Mouse (Mus musculus): ENCODE data around the gene Hira. TPM values are rescaled to one million over a fixed set of nuclear protein-coding genes. Genes with fewer than 3 reads are reported as not detected.
"Not testable (repeated sequence)": the region's sequence is repeated elsewhere in the genome, so short reads cannot be mapped to it uniquely, and the experiment has no call there.

The Hira gene
- polyA plus RNA-seq, 1 experiment from 2014 or later, result 14.9 TPM

DNA sequence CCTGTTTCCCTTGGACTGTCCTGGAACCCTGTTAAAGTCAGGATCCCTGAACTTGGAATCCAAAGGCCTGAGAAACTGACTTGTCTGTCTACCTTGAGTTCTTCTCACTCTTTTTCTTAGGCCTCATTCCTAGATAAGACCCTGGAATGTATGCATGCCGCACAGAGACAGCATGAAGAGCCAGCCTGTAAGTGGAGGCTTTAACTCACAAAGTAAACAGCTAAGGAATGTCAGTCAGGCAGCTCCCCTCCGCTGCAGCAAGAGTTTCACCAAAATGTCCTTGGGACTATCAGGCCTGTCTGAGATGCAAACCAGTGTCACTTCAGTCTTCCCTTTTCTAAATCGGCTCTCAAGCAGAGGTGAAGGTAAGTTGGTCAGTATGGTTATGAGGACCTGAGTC, 94.0 kb downstream of the Hira start:
- DNase-seq (ENCODE audit: low spot score) (no peak), ATAC-seq (replicated peaks; ENCODE audit: insufficient number of reproducible peaks, low FRiP score, low TSS enrichment, low read depth) (no peak)
- Histone ChIP-seq H3K4me1 (ENCODE audit: control insufficient read depth, insufficient read depth, low read length) (no peaks in the 10 kb centered on the region), H3K27me3 (ENCODE audit: control insufficient read depth, insufficient read depth, low read length) (no peaks in the 10 kb centered on the region), H3K9me3 (replicated peaks; ENCODE audit: control insufficient read depth, low read length) (no peaks in the 10 kb centered on the region), H3K4me2 (ENCODE audit: low read depth, low read length) (no peak overlapping the region), H3K27ac (replicated peaks; ENCODE audit: low read depth, low read length) (no peak overlapping the region), H3K9ac (replicated peaks; ENCODE audit: low read length) (no peak overlapping the region), H3K4me3 (ENCODE audit: low read depth, low read length) (no peak overlapping the region), H3K36me3 (replicated peaks; ENCODE audit: control insufficient read depth, insufficient read depth, low read depth, low read length) (no peaks in the 10 kb centered on the region)
- 67% methylated on average over 3 of the region's 3 CpGs for WGBS

DNA sequence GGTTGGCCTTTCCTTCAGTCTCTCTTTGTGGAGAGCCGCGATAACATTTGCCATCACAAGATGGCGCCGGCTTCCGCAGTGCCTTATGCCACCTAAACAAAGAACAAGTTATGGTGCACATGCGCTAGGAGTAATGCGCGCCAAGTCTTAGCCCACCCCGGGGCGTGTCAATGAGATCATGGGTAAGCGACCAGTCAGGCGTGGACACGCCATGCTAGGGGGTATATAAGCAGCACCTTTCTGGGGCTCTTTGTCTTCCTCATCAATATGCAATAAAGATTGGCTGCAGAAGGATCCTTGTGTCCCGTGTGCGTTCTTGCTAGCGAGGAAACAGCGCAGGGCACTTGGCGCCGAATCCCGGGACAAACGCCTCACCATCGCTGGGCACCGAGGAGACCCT, 98.8 kb downstream of the Hira start:
- not testable (repeated sequence) for H3K4me1 ChIP-seq (ENCODE audit: control insufficient read depth, insufficient read depth, low read length); DNase-seq (ENCODE audit: low spot score); H3K27me3 ChIP-seq (ENCODE audit: control insufficient read depth, insufficient read depth, low read length); H3K36me3 ChIP-seq (replicated peaks; ENCODE audit: control insufficient read depth, insufficient read depth, low read depth, low read length); H3K9ac ChIP-seq (replicated peaks; ENCODE audit: low read length); ATAC-seq (replicated peaks; ENCODE audit: insufficient number of reproducible peaks, low FRiP score, low TSS enrichment, low read depth); H3K27ac ChIP-seq (replicated peaks; ENCODE audit: low read depth, low read length); H3K4me2 ChIP-seq (ENCODE audit: low read depth, low read length); H3K4me3 ChIP-seq (ENCODE audit: low read depth, low read length); H3K9me3 ChIP-seq (replicated peaks; ENCODE audit: control insufficient read depth, low read length)
- WGBS, result 84% methylated on average over 23 of the region's 23 CpGs

DNA sequence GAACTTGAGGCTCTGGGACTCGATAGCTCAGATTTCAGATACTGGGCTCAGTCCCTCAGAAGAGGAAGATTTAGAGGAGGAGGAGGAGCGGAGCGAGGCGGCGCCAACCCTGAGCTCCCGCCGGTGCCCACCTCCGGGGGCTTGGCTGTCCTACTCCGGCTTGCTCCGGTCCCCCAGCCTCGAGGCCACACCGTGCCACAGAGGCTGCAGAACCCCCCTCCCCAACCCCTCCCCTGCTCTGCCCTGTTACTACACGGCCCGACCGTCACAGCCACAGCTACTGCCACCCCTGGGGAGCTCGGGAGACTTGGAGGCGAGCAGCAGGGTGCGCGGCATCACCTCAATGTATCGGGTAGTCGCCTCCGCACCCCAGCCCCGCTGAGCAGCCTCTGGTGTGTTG, 99.5 kb downstream of the Hira start:
- Histone ChIP-seq H3K4me3 (ENCODE audit: low read depth, low read length) (no peak overlapping the region), H3K9ac (replicated peaks; ENCODE audit: low read length) (no peak overlapping the region), H3K27me3 (ENCODE audit: control insufficient read depth, insufficient read depth, low read length) (no peaks in the 10 kb centered on the region), H3K27ac (replicated peaks; ENCODE audit: low read depth, low read length) (no peak overlapping the region), H3K4me2 (ENCODE audit: low read depth, low read length) (peak overlapping the region; percentile 21; the same call in 1 of the 2 replicates), H3K36me3 (replicated peaks; ENCODE audit: control insufficient read depth, insufficient read depth, low read depth, low read length) (no peaks in the 10 kb centered on the region), H3K9me3 (replicated peaks; ENCODE audit: control insufficient read depth, low read length) (no peaks in the 10 kb centered on the region), H3K4me1 (ENCODE audit: control insufficient read depth, insufficient read depth, low read length) (no peaks in the 10 kb centered on the region)
- no peak for ATAC-seq (replicated peaks; ENCODE audit: insufficient number of reproducible peaks, low FRiP score, low TSS enrichment, low read depth)
- no peak for DNase-seq (ENCODE audit: low spot score)
- WGBS, result 74% methylated on average over 14 of the region's 23 CpGs

DNA sequence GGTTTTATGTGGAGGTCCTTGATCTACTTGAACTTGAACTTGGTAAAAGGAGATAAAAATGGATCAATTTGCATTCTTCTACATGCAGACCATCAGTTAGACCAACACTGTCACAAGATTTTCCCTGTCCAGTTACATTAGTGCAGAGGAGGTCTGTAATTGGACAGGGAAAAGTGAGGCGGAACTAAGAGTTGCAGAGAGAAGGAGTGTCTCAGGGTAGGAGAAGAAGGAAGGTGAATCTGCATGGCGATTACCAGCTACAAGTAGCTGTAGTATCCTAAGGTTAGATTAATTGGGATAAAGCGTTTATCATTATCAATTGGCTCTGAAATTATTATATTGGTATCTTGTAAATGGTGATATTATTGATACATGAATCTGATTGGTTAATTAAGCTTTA, 109.5 kb downstream of the Hira start:
- DNase-seq (ENCODE audit: low spot score), result no peak
- WGBS, result 90% methylated on average over 3 of the region's 3 CpGs

DNA sequence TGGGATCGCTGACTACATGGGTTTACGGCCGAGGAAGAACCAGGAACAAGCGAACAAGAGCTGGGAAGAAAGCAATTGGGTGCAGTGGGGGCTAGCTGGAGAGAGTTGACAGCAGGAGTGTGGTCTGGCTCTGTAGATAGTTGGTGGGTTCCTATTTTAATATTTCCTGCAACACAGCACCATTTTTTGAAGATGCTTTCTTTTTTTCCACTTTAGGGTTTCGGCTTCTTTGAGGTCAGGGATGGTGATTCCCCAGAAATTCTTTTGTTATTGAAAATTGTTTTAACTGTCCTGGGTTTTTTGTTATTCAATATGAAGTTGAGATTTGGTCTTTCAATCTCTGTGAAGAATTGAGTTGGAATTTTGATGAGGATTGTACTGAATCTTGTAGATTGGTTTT, 110.0 kb downstream of the Hira start:
- Histone ChIP-seq H3K9me3 (replicated peaks; ENCODE audit: control insufficient read depth, low read length) (no peaks in the 10 kb centered on the region), H3K27me3 (ENCODE audit: control insufficient read depth, insufficient read depth, low read length) (no peaks in the 10 kb centered on the region), H3K4me2 (ENCODE audit: low read depth, low read length) (no peak overlapping the region), H3K4me3 (ENCODE audit: low read depth, low read length) (no peak overlapping the region), H3K27ac (replicated peaks; ENCODE audit: low read depth, low read length) (no peak overlapping the region), H3K4me1 (ENCODE audit: control insufficient read depth, insufficient read depth, low read length) (no peaks in the 10 kb centered on the region), H3K9ac (replicated peaks; ENCODE audit: low read length) (no peak overlapping the region), H3K36me3 (replicated peaks; ENCODE audit: control insufficient read depth, insufficient read depth, low read depth, low read length) (no peaks in the 10 kb centered on the region)
- ATAC-seq (replicated peaks; ENCODE audit: insufficient number of reproducible peaks, low FRiP score, low TSS enrichment, low read depth) (no peak), DNase-seq (ENCODE audit: low spot score) (no peak)
- WGBS, result 92% methylated on average over 5 of the region's 5 CpGs

More for the DNA sequence above, 109.5 kb downstream of the Hira start:
- no peak overlapping the region for H3K27ac ChIP-seq (replicated peaks; ENCODE audit: low read depth, low read length)
- no peaks in the 10 kb centered on the region for H3K27me3 ChIP-seq (ENCODE audit: control insufficient read depth, insufficient read depth, low read length)
- H3K9ac ChIP-seq (replicated peaks; ENCODE audit: low read length), result no peak overlapping the region
- no peak for ATAC-seq (replicated peaks; ENCODE audit: insufficient number of reproducible peaks, low FRiP score, low TSS enrichment, low read depth)
- no peak overlapping the region for H3K4me2 ChIP-seq (ENCODE audit: low read depth, low read length)
- no peak overlapping the region for H3K4me3 ChIP-seq (ENCODE audit: low read depth, low read length)
- no peaks in the 10 kb centered on the region for H3K4me1 ChIP-seq (ENCODE audit: control insufficient read depth, insufficient read depth, low read length)
- no peaks in the 10 kb centered on the region for H3K9me3 ChIP-seq (replicated peaks; ENCODE audit: control insufficient read depth, low read length)
- no peaks in the 10 kb centered on the region for H3K36me3 ChIP-seq (replicated peaks; ENCODE audit: control insufficient read depth, insufficient read depth, low read depth, low read length)

DNA sequence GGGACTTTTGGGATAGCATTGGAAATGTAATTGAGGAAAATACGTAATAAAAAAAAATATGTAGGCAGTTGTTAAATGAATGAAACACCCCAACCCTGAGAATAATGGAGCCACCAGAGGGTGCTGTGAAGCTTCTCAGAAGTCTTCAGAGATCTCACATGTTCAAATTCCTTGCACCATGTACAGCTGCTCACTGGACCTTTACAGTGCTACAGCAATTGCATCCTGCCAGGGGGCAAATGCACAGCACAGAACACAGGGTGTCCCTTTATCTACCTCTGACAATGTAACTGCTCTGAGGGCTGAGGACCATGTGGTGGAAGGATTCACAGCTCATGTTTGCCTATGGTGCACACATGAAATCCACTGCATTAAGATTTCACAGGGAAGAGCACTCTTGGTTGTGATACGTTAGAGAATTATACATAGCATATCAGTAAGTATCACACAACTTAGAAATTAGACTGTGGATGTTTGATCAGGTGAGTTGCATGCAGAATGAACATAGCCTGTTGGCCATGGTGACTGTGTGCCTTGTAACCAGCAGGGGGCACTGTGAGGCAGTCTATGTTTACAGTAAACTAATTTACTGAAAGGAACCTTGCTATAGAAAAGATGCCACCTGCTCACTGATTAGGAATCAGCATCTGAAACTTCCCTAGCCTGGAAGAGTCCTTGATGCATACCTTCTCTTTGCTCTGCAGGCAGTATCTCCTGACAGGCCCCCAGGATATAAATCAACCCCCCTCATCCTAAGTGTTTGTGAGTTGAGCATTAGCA, 126.0 kb downstream of the Hira start:
- not testable (repeated sequence) for H3K9ac ChIP-seq (replicated peaks; ENCODE audit: low read length); H3K4me1 ChIP-seq (ENCODE audit: control insufficient read depth, insufficient read depth, low read length); H3K36me3 ChIP-seq (replicated peaks; ENCODE audit: control insufficient read depth, insufficient read depth, low read depth, low read length); H3K4me3 ChIP-seq (ENCODE audit: low read depth, low read length); ATAC-seq (replicated peaks; ENCODE audit: insufficient number of reproducible peaks, low FRiP score, low TSS enrichment, low read depth); H3K27ac ChIP-seq (replicated peaks; ENCODE audit: low read depth, low read length); H3K4me2 ChIP-seq (ENCODE audit: low read depth, low read length); H3K9me3 ChIP-seq (replicated peaks; ENCODE audit: control insufficient read depth, low read length); H3K27me3 ChIP-seq (ENCODE audit: control insufficient read depth, insufficient read depth, low read length)
- 36% methylated on average over 2 of the region's 2 CpGs for WGBS
- DNase-seq (ENCODE audit: low spot score), result peak; percentile 8

DNA sequence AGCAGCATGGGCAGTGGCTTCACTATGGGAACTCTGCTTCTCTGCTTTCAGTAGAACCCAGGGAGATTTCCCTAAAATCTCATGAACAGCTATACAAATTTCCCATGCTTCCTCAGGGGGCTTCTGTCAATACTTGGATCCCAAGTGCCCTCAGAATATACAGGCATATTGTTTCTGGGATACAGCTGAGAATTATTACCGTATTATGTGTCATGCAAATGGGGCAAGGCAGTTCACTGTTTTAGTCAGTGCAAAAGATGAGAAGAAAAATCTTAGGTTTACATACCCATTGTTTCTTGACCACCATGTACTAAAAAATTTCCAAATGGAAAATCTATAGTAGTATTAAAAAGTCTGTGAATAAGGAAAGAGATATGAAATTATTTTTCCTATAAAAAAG, 126.9 kb downstream of the Hira start:
- H3K4me1 ChIP-seq (ENCODE audit: control insufficient read depth, insufficient read depth, low read length), result no peaks in the 10 kb centered on the region
- no peak for DNase-seq (ENCODE audit: low spot score)
- no peaks in the 10 kb centered on the region for H3K27me3 ChIP-seq (ENCODE audit: control insufficient read depth, insufficient read depth, low read length)
- H3K9ac ChIP-seq (replicated peaks; ENCODE audit: low read length), result no peak overlapping the region
- 95% methylated on average over 1 of the region's 1 CpGs for WGBS
- no peaks in the 10 kb centered on the region for H3K36me3 ChIP-seq (replicated peaks; ENCODE audit: control insufficient read depth, insufficient read depth, low read depth, low read length)
- H3K9me3 ChIP-seq (replicated peaks; ENCODE audit: control insufficient read depth, low read length), result no peaks in the 10 kb centered on the region
- no peak overlapping the region for H3K4me2 ChIP-seq (ENCODE audit: low read depth, low read length)
- no peak overlapping the region for H3K4me3 ChIP-seq (ENCODE audit: low read depth, low read length)
- no peak overlapping the region for H3K27ac ChIP-seq (replicated peaks; ENCODE audit: low read depth, low read length)
- no peak for ATAC-seq (replicated peaks; ENCODE audit: insufficient number of reproducible peaks, low FRiP score, low TSS enrichment, low read depth)

DNA sequence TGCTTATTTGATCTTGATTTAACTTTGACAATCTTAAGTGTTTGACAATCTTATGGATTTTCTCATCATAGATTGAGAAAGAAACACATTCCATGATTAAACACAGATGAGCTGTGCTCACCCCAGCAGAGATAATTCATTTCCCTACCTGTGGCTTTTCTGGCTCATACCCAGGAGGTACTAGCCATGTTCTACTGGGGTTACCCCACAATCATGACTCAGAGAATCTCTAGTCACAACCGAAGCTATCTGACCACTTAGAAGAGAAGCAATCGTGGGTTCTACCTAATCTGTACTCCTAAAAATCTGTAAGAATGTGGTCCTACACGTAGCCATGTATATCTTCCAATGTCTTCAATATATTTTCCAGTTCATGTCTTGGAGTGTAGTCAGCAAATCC, 128.5 kb downstream of the Hira start:
- DNase-seq (ENCODE audit: low spot score) (no peak), ATAC-seq (replicated peaks; ENCODE audit: insufficient number of reproducible peaks, low FRiP score, low TSS enrichment, low read depth) (no peak)
- 70% methylated on average over 3 of the region's 3 CpGs for WGBS
- no peaks in the 10 kb centered on the region for H3K27me3 ChIP-seq (ENCODE audit: control insufficient read depth, insufficient read depth, low read length)
- H3K4me3 ChIP-seq (ENCODE audit: low read depth, low read length), result no peak overlapping the region
- no peaks in the 10 kb centered on the region for H3K9me3 ChIP-seq (replicated peaks; ENCODE audit: control insufficient read depth, low read length)
- no peak overlapping the region for H3K9ac ChIP-seq (replicated peaks; ENCODE audit: low read length)
- no peak overlapping the region for H3K4me2 ChIP-seq (ENCODE audit: low read depth, low read length)
- no peaks in the 10 kb centered on the region for H3K4me1 ChIP-seq (ENCODE audit: control insufficient read depth, insufficient read depth, low read length)
- H3K36me3 ChIP-seq (replicated peaks; ENCODE audit: control insufficient read depth, insufficient read depth, low read depth, low read length), result no peaks in the 10 kb centered on the region
- no peak overlapping the region for H3K27ac ChIP-seq (replicated peaks; ENCODE audit: low read depth, low read length)

Data from embryonic facial prominence, embryonic 11.5 days (tissue).